Mouse (Mus musculus): ENCODE measurements around the gene Efs. TPM values are rescaled to one million over a fixed set of nuclear protein-coding genes. Genes with fewer than 3 reads are reported as not detected.

The Efs gene
- polyA plus RNA-seq, 1 experiment from 2014 or later: 30.5 TPM

GRCm38 (mm10) chr14:54876539-54877047, 49.3 kb downstream of the Efs start:
- 1% methylated on average over 63 of the region's 72 CpGs for WGBS
- ATAC-seq: peak; percentile 95
- H3K4me1 ChIP-seq: peaks cover 16% of the 10 kb centered on the region
- H3K27ac ChIP-seq: peak overlapping the region; percentile 90
- H3K27me3 ChIP-seq: peaks cover 7% of the 10 kb centered on the region; the same call in 1 of the 2 replicates
- H3K4me3 ChIP-seq: peak overlapping the region; percentile 77
- peak overlapping the region; percentile 99 for H3K4me2 ChIP-seq
- peak overlapping the region; percentile 91 for H3K9ac ChIP-seq
- no peaks in the 10 kb centered on the region for H3K36me3 ChIP-seq (ENCODE audit: poor library complexity, severe bottlenecking)
- no peaks in the 10 kb centered on the region for H3K9me3 ChIP-seq (replicated peaks)

- Histone ChIP-seq H3K36me3 (ENCODE audit: poor library complexity, severe bottlenecking) (no peaks in the 10 kb centered on the region), H3K27me3 (peaks cover 7% of the 10 kb centered on the region; the same call in 1 of the 2 replicates), H3K4me1 (peaks cover 16% of the 10 kb centered on the region), H3K27ac (peak overlapping the region; percentile 90), H3K4me2 (peak overlapping the region; percentile 99), H3K4me3 (peak overlapping the region; percentile 77), H3K9me3 (replicated peaks) (no peaks in the 10 kb centered on the region), H3K9ac (peak overlapping the region; percentile 91)
- WGBS: 2% methylated on average over 36 of the region's 36 CpGs
- peak; percentile 65 for ATAC-seq
Observed at GRCm38 (mm10) chr14:54875844-54876538, 49.9 kb downstream of the Efs start.

- Histone ChIP-seq H3K4me2 (no peak overlapping the region), H3K27ac (no peak overlapping the region), H3K9ac (no peak overlapping the region), H3K36me3 (ENCODE audit: poor library complexity, severe bottlenecking) (no peaks in the 10 kb centered on the region), H3K9me3 (replicated peaks) (no peaks in the 10 kb centered on the region), H3K27me3 (peaks cover 7% of the 10 kb centered on the region; the same call in 1 of the 2 replicates), H3K4me3 (no peak overlapping the region), H3K4me1 (peaks cover 16% of the 10 kb centered on the region)
- ATAC-seq: no peak
- WGBS: 88% methylated on average over 3 of the region's 3 CpGs
Observed at GRCm38 (mm10) chr14:54874165-54874564, 51.8 kb downstream of the Efs start.

GRCm38 (mm10) chr14:54870861-54871260, 55.1 kb downstream of the Efs start, which contains the start of gene Homez:
Gene Homez (minus strand): TSS chr14:54870961.
- Histone ChIP-seq H3K4me2 (no peak within 1 kb of the TSS), H3K4me1 (peaks cover 7% of the 10 kb centered on the region), H3K36me3 (ENCODE audit: poor library complexity, severe bottlenecking) (no peaks in the 10 kb centered on the region), H3K27ac (no peak within 1 kb of the TSS), H3K9ac (no peak within 1 kb of the TSS), H3K4me3 (no peak within 1 kb of the TSS), H3K27me3 (no peaks in the 10 kb centered on the region), H3K9me3 (replicated peaks) (no peaks in the 10 kb centered on the region)
- ATAC-seq: no peak
- 81% methylated on average over 5 of the region's 5 CpGs for WGBS

- H3K36me3 ChIP-seq (ENCODE audit: poor library complexity, severe bottlenecking): no peaks in the 10 kb centered on the region
- no peaks in the 10 kb centered on the region for H3K27me3 ChIP-seq
- no peak overlapping the region for H3K4me2 ChIP-seq
- no peak overlapping the region for H3K4me3 ChIP-seq
- H3K9me3 ChIP-seq (replicated peaks): no peaks in the 10 kb centered on the region
- 89% methylated on average over 4 of the region's 4 CpGs for WGBS
- no peak overlapping the region for H3K27ac ChIP-seq
- no peak overlapping the region for H3K9ac ChIP-seq
- no peak for ATAC-seq
- peaks cover 8% of the 10 kb centered on the region for H3K4me1 ChIP-seq
Observed at GRCm38 (mm10) chr14:54868026-54868425, 57.9 kb downstream of the Efs start.

- H3K27ac ChIP-seq: no peak overlapping the region
- peaks cover 8% of the 10 kb centered on the region for H3K4me1 ChIP-seq
- ATAC-seq: no peak
- H3K27me3 ChIP-seq: no peaks in the 10 kb centered on the region
- H3K4me3 ChIP-seq: no peak overlapping the region
- no peak overlapping the region for H3K4me2 ChIP-seq
- H3K9me3 ChIP-seq (replicated peaks): no peaks in the 10 kb centered on the region
- H3K9ac ChIP-seq: no peak overlapping the region
- H3K36me3 ChIP-seq (ENCODE audit: poor library complexity, severe bottlenecking): no peaks in the 10 kb centered on the region
- 52% methylated on average over 5 of the region's 5 CpGs for WGBS
Observed at GRCm38 (mm10) chr14:54866936-54867335, 59.0 kb downstream of the Efs start.

MicroRNAs encoded within 50 kb of the gene (microRNA counts, 519-probe panel; counts per million panel counts)
- microRNA mmu-miR-208a: 2,399 counts per million, percentile 61 among the panel's probes with 10 or more counts
- microRNA mmu-miR-208b: 177 counts per million, percentile 53 among the panel's probes with 10 or more counts

Small RNAs within 50 kb of the gene (microRNA-seq; reads per million reads assigned to microRNA genes)
- gene Mir208a: 4.3 reads per million, percentile 11 among the genes with 10 or more reads in this experiment
- gene Mir208b: 35.4 reads per million, percentile 37 among the genes with 10 or more reads in this experiment

Other genes starting within 250 kb of the Efs start
- 84.6 and 87.5 TPM in 2 replicates for gene 1700123O20Rik, start 239.9 kb downstream of the Efs start, polyA plus RNA-seq (2015; fragmentation: Nextera tagmentation; extraction: Ambion mirVana)
- gene Acin1, start 239.2 kb downstream of the Efs start, polyA plus RNA-seq (2015; fragmentation: Nextera tagmentation; extraction: Ambion mirVana): 191 and 216 TPM in 2 replicates
- 0.15 TPM in 1 of 2 replicates, not detected in the other for gene Gm29776, start 227.3 kb downstream of the Efs start, polyA plus RNA-seq (2015; fragmentation: Nextera tagmentation; extraction: Ambion mirVana)
- gene Cebpe, start 214.0 kb downstream of the Efs start, polyA plus RNA-seq (2015; fragmentation: Nextera tagmentation; extraction: Ambion mirVana): not detected in 2 replicates
- 3.2 and 3.5 TPM in 2 replicates for gene Slc7a8, start 144.2 kb downstream of the Efs start, polyA plus RNA-seq (2015; fragmentation: Nextera tagmentation; extraction: Ambion mirVana)
- gene Rnf212b, start 112.0 kb downstream of the Efs start, polyA plus RNA-seq (2015; fragmentation: Nextera tagmentation; extraction: Ambion mirVana): not detected in 2 replicates
- 11.9 and 12.8 TPM in 2 replicates for gene Homez, start 55.2 kb downstream of the Efs start, polyA plus RNA-seq (2015; fragmentation: Nextera tagmentation; extraction: Ambion mirVana)
- gene Ppp1r3e, start 48.6 kb downstream of the Efs start, polyA plus RNA-seq (2015; fragmentation: Nextera tagmentation; extraction: Ambion mirVana): 1.4 and 2.0 TPM in 2 replicates
- gene Bcl2l2, start 42.7 kb downstream of the Efs start, polyA plus RNA-seq (2015; fragmentation: Nextera tagmentation; extraction: Ambion mirVana): 3.4 and 4.1 TPM in 2 replicates
- gene Gm20521, start 42.7 kb downstream of the Efs start, polyA plus RNA-seq (2015; fragmentation: Nextera tagmentation; extraction: Ambion mirVana): 0.30 TPM in 1 of 2 replicates, not detected in the other
- 167 and 171 TPM in 2 replicates for gene Pabpn1, start 33.6 kb downstream of the Efs start, polyA plus RNA-seq (2015; fragmentation: Nextera tagmentation; extraction: Ambion mirVana)
- 90.8 and 102 TPM in 2 replicates for gene Slc22a17, start 13.0 kb downstream of the Efs start, polyA plus RNA-seq (2015; fragmentation: Nextera tagmentation; extraction: Ambion mirVana)
- 0.23 and 0.52 TPM in 2 replicates for gene Il25, start 6.6 kb upstream of the Efs start, polyA plus RNA-seq (2015; fragmentation: Nextera tagmentation; extraction: Ambion mirVana)
- 0.69 and 0.85 TPM in 2 replicates for gene Cmtm5, start 10.1 kb upstream of the Efs start, polyA plus RNA-seq (2015; fragmentation: Nextera tagmentation; extraction: Ambion mirVana)
- gene Myh6, start 40.8 kb upstream of the Efs start, polyA plus RNA-seq (2015; fragmentation: Nextera tagmentation; extraction: Ambion mirVana): 0.32 and 0.91 TPM in 2 replicates
- gene Gm17428, start 50.8 kb upstream of the Efs start, polyA plus RNA-seq (2015; fragmentation: Nextera tagmentation; extraction: Ambion mirVana): not detected in 2 replicates
- 2.5 and 7.0 TPM in 2 replicates for gene Myh7, start 68.5 kb upstream of the Efs start, polyA plus RNA-seq (2015; fragmentation: Nextera tagmentation; extraction: Ambion mirVana)
- gene Ngdn, start 89.3 kb upstream of the Efs start, polyA plus RNA-seq (2015; fragmentation: Nextera tagmentation; extraction: Ambion mirVana): 81.2 and 86.4 TPM in 2 replicates
- gene Zfhx2, start 166.2 kb upstream of the Efs start, polyA plus RNA-seq (2015; fragmentation: Nextera tagmentation; extraction: Ambion mirVana): 26.7 and 28.0 TPM in 2 replicates
- 39.0 and 42.0 TPM in 2 replicates for gene Thtpa, start 168.7 kb upstream of the Efs start, polyA plus RNA-seq (2015; fragmentation: Nextera tagmentation; extraction: Ambion mirVana)
- 9.7 and 9.8 TPM in 2 replicates for gene Ap1g2, start 180.5 kb upstream of the Efs start, polyA plus RNA-seq (2015; fragmentation: Nextera tagmentation; extraction: Ambion mirVana)
- gene Jph4, start 190.8 kb upstream of the Efs start, polyA plus RNA-seq (2015; fragmentation: Nextera tagmentation; extraction: Ambion mirVana): 17.5 and 17.7 TPM in 2 replicates